ENCODE assay signal across 9 mouse cellular contexts in the genomic region with DNA sequence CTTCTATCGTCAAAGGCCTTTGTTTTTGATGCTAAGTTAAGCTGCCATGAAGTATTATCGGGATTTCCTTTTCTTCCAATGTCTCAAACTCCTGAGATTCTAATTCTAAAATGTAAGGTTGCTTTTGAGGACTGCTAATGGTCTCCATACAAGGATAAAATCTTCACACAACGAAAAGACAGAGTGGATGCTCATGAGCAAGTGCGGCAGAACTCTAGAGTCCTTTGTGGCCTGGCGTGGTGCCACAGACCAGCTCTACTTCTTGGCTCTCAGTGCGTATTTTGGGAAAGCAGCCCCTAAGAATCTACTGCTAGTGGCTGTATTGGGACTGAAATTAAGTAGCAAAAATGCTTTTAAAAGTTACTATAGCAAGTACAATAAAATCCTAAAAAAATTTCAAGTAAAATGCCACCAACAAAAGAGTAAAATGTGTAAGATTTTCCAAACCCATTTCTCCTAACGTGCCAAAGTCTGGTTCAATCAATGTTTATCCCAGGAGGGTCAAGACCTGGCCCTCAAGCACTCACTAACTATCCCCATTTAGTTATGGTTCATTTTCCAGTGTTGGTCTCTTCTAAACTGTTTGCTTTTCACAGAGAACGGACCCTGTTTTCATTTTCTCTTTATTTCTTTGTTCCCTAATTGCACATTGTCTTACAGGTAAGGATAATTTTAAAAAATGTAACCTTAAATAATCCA. TPM values are rescaled to one million over a fixed set of nuclear protein-coding genes. Genes with fewer than 3 reads are reported as not detected.
DNase-seq lines count a peak whose midpoint lies in the region; ATAC-seq and TF ChIP-seq lines count a peak whose summit lies in the region.
"Had no signal": no experiment of that assay in that cellular context is flagged by ENCODE, and none has a peak within 500 bp of the region (broad histone marks: within the 10 kb centered on the region; RNA-seq: fewer than 3 reads in every experiment).

No protein-coding gene starts in this region.

- no peaks in the 10 kb centered on the region for H3K27me3 ChIP-seq in stomach, postnatal 0 days (ENCODE audit: control insufficient read depth, insufficient read depth, low read length)
- H3K27me3 ChIP-seq: lung, embryonic 15.5 days had no signal

- no peak overlapping the region for H3K9ac ChIP-seq in stomach, postnatal 0 days (ENCODE audit: low read length)
- H3K9ac ChIP-seq: lung, embryonic 15.5 days had no signal

- WGBS in stomach, postnatal 0 days: 53% methylated on average over 8 of the region's 8 CpGs

- no peak for TF ChIP-seq EP300 in stomach, postnatal 0 days (optimal IDR thresholded peaks at IDR 0.05)

- no peaks in the 10 kb centered on the region for H3K36me3 ChIP-seq in stomach, postnatal 0 days (ENCODE audit: control insufficient read depth, insufficient read depth, low read length)
- H3K36me3 ChIP-seq: lung, embryonic 15.5 days had no signal

- no peak overlapping the region for H3K4me3 ChIP-seq in stomach, postnatal 0 days (ENCODE audit: low read depth, low read length)
- H3K4me3 ChIP-seq: lung, embryonic 15.5 days had no signal

- H3K9me3 ChIP-seq in stomach, postnatal 0 days (ENCODE audit: control insufficient read depth, low read length): no peaks in the 10 kb centered on the region
- H3K9me3 ChIP-seq: lung, embryonic 15.5 days had no signal

- H3K4me1 ChIP-seq in stomach, postnatal 0 days (replicated peaks; ENCODE audit: control insufficient read depth, insufficient read depth): no peaks in the 10 kb centered on the region

- peak; percentile 21 to 32 for DNase-seq in heart, adult 9 months (ENCODE audit: low spot score in 2 of 2)
- DNase-seq in heart, adult 8-10 months (ENCODE audit: low spot score): no peak
- peak; percentile 5 for DNase-seq in right cerebral cortex, postnatal 4 days
- DNase-seq in right cerebral cortex, postnatal 14 days: no peak
- peak; percentile 39 for DNase-seq in heart, postnatal 4 days
- DNase-seq in stomach, postnatal 0 days (ENCODE audit: low spot score): no peak
- no peak for DNase-seq in cerebellum, adult 18-20 months

- H3K4me2 ChIP-seq in stomach, postnatal 0 days (replicated peaks; ENCODE audit: low read depth): no peak overlapping the region
- H3K4me2 ChIP-seq: lung, embryonic 15.5 days had no signal

- no peak for ATAC-seq in stomach, postnatal 0 days (ENCODE audit: low FRiP score, low TSS enrichment)
- no peak for ATAC-seq in megakaryocyte, adult 5-6 weeks (ENCODE audit: poor library complexity, severe bottlenecking)

- TF ChIP-seq CTCF in stomach, postnatal 0 days (IDR thresholded peaks at IDR 0.05; ENCODE audit: low read depth): no peak

- peak overlapping the region; percentile 65 for H3K27ac ChIP-seq in stomach, postnatal 0 days (replicated peaks)
- H3K27ac ChIP-seq: lung, embryonic 15.5 days had no signal

RNA-seq across cellular contexts. Expression of a gene that starts 2.2 kb away (rescaled TPM):
- 1 to 10 TPM in 3 of 4 experiments, under 1 TPM in 1; 0.68 to 2.0 (median 1.1) TPM for total RNA-seq in heart, adult 8-10 months (2022)
- total RNA-seq in heart, postnatal 4 days (2021): under 1 TPM; 0.25 to 0.26 TPM
- 0.30 and 0.36 TPM in 2 replicates for polyA plus RNA-seq in stomach, postnatal 0 days (2015; fragmentation: Nextera tagmentation; extraction: Ambion mirVana)
- not detected in 2 replicates for total RNA-seq in megakaryocyte, adult 5-6 weeks (2015)
- not detected in 2 replicates for total RNA-seq in megakaryocyte, adult 5-6 weeks (2017)

RNA-seq across cellular contexts. Expression of a gene that starts 23.4 kb away (rescaled TPM):
- total RNA-seq in heart, adult 8-10 months (2022): 10 to 100 TPM; 62.1 to 84.1 (median 78.6) TPM
- 10 to 100 TPM; 70.5 to 74.2 TPM for total RNA-seq in heart, postnatal 4 days (2021)
- polyA plus RNA-seq in stomach, postnatal 0 days (2015; fragmentation: Nextera tagmentation; extraction: Ambion mirVana): 138 and 151 TPM in 2 replicates
- 0.07 and 0.40 TPM in 2 replicates for total RNA-seq in megakaryocyte, adult 5-6 weeks (2015)
- total RNA-seq in megakaryocyte, adult 5-6 weeks (2017): 0.15 and 0.77 TPM in 2 replicates

RNA-seq across cellular contexts. Expression of a gene that starts 40.2 kb away (rescaled TPM):
- total RNA-seq in heart, adult 8-10 months (2022): 10 to 100 TPM in 3 of 4 experiments, 1 to 10 TPM in 1; 8.3 to 17.7 (median 15.3) TPM
- total RNA-seq in heart, postnatal 4 days (2021): 100 to 1,000 TPM in 1 of 2 experiments, 10 to 100 TPM in 1; 86.9 to 101 TPM
- 106 and 127 TPM in 2 replicates for polyA plus RNA-seq in stomach, postnatal 0 days (2015; fragmentation: Nextera tagmentation; extraction: Ambion mirVana)
- not detected in 2 replicates for total RNA-seq in megakaryocyte, adult 5-6 weeks (2015)
- not detected in 2 replicates for total RNA-seq in megakaryocyte, adult 5-6 weeks (2017)

Comparison
In these comparisons a context has a peak if more than half of its experiments do, and no peak if none do; other contexts are left out.
1. DNase-seq: peak in heart, adult 9 months (2 of 2), right cerebral cortex, postnatal 4 days (single experiment) and heart, postnatal 4 days (single experiment); none in heart, adult 8-10 months (single experiment), right cerebral cortex, postnatal 14 days (single experiment), stomach, postnatal 0 days (single experiment) and cerebellum, adult 18-20 months (0 of 2).
2. RNA of a gene that starts 23.4 kb away (total RNA-seq): 62.1 to 84.1 TPM in heart, adult 8-10 months and 70.5 to 74.2 TPM in heart, postnatal 4 days; 0.07 to 0.77 TPM in megakaryocyte, adult 5-6 weeks; every median in the first group is over 10 times any median in the second.
3. RNA of a gene that starts 40.2 kb away (total RNA-seq): 86.9 to 101 TPM in heart, postnatal 4 days and 8.3 to 17.7 TPM in heart, adult 8-10 months; not detected in megakaryocyte, adult 5-6 weeks; every median in the first group is over 4 times any median in the second.